Mouse (Mus musculus) C2C12 (cell line): ENCODE results near the gene Gm813.

ENCODE experiments used
- CEBPB ChIP-seq: IDR thresholded peaks from one replicate; pipeline ENCODE4 v1.6.1; 2011; ENCODE audit warnings: low read depth, mild to moderate bottlenecking, control low read depth, moderate library complexity
- CTCF ChIP-seq: IDR thresholded peaks from one replicate; pipeline ENCODE4 v1.5.1; 2011; ENCODE audit not compliant: control insufficient read depth, insufficient read depth, insufficient read length
- FOSL1 ChIP-seq: IDR thresholded peaks from one replicate; pipeline ENCODE4 v1.8.0; 2011; ENCODE audit warnings: mild to moderate bottlenecking, low read length; ENCODE audit not compliant: poor library complexity, insufficient read depth, severe bottlenecking
- MAX ChIP-seq: IDR thresholded peaks from one replicate; pipeline ENCODE4 v1.6.1; 2011; ENCODE audit warnings: mild to moderate bottlenecking, control low read depth
- MYOD1 ChIP-seq: IDR thresholded peaks from one replicate; pipeline ENCODE4 v1.6.1; 2011; ENCODE audit warnings: low read depth; ENCODE audit not compliant: control insufficient read depth, insufficient read length
- MYOG ChIP-seq: IDR thresholded peaks from one replicate; pipeline ENCODE4 v1.6.1; 2011; ENCODE audit not compliant: control insufficient read depth, insufficient read length; ENCODE audit errors: extremely low read depth

DNA sequence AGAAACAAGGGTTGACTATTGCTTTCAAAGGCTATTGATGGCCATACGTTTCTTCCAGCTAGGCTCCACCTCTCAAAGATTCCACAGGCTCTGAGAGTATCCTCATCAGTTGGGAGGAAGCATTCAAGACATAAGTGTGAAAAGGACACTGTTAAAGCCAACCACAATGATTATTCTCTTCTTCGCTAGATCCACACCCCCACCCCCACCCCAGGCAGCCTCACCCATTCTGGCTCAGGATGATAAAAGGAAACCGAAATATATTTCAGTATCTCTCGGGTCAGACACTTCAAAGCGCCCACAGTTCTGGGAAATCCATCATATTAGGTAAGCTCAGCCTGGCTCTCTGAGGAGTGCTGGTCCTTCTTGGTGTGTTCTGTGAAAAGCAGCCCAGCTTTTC, 45.0 kb upstream of the Gm813 start:
- TF ChIP-seq MAX (no peak), CTCF (no peak), MYOD1 (no peak), FOSL1 (no peak), MYOG (no peak), CEBPB (no peak)
